Mouse (Mus musculus): ENCODE measurements around the gene N4bp2. TPM values are rescaled to one million over a fixed set of nuclear protein-coding genes. Genes with fewer than 3 reads are reported as not detected.
"Not testable (repeated sequence)": the region's sequence is repeated elsewhere in the genome, so short reads cannot be mapped to it uniquely, and the experiment has no call there.

N4bp2 gene
- polyA plus RNA-seq (2014; fragmentation: Nextera tagmentation; extraction: Ambion mirVana), result 40.1 and 43.1 TPM in 2 replicates

- under 1% methylated on average over 69 of the region's 80 CpGs for WGBS
Observed at GRCm38 (mm10) chr5:65763088-65763915, at the start of gene N4bp2. TSS of gene N4bp2 (plus strand) at chr5:65763521.

GRCm38 (mm10) chr5:65715084-65715483, 48.2 kb upstream of the N4bp2 start:
- Histone ChIP-seq H3K36me3 (ENCODE audit: control insufficient read depth, insufficient read depth, low read length) (no peaks in the 10 kb centered on the region), H3K9me3 (ENCODE audit: control insufficient read depth, low read length) (no peaks in the 10 kb centered on the region), H3K4me3 (ENCODE audit: low read depth, low read length) (no peak overlapping the region), H3K27me3 (ENCODE audit: control insufficient read depth, insufficient read depth, low read length) (no peaks in the 10 kb centered on the region), H3K4me2 (no peak overlapping the region), H3K4me1 (ENCODE audit: control insufficient read depth, insufficient read depth, low read length) (no peaks in the 10 kb centered on the region), H3K9ac (ENCODE audit: low read length) (no peak overlapping the region), H3K27ac (ENCODE audit: low read depth, low read length) (no peak overlapping the region)
- 86% methylated on average over 6 of the region's 6 CpGs for WGBS
- DNase-seq (ENCODE audit: low spot score, missing footprints), result peak; percentile 57
- no peak for ATAC-seq (ENCODE audit: low FRiP score)

More at GRCm38 (mm10) chr5:65763088-65763915, at the start of gene N4bp2:
- H3K9ac ChIP-seq (ENCODE audit: low read length), result peak within 1 kb of the TSS; percentile 98
- H3K36me3 ChIP-seq (ENCODE audit: control insufficient read depth, insufficient read depth, low read length), result no peaks in the 10 kb centered on the region
- no peaks in the 10 kb centered on the region for H3K9me3 ChIP-seq (ENCODE audit: control insufficient read depth, low read length)
- peak within 1 kb of the TSS; percentile 88 for H3K4me3 ChIP-seq (ENCODE audit: low read depth, low read length)
- DNase-seq (ENCODE audit: low spot score, missing footprints), result peak; percentile 98
- H3K27me3 ChIP-seq (ENCODE audit: control insufficient read depth, insufficient read depth, low read length), result no peaks in the 10 kb centered on the region
- peak; percentile 61 for ATAC-seq (ENCODE audit: low FRiP score)
- H3K4me1 ChIP-seq (ENCODE audit: control insufficient read depth, insufficient read depth, low read length), result peaks cover 8% of the 10 kb centered on the region
- H3K4me2 ChIP-seq, result peak within 1 kb of the TSS; percentile 89
- peak within 1 kb of the TSS; percentile 99 for H3K27ac ChIP-seq (ENCODE audit: low read depth, low read length)

GRCm38 (mm10) chr5:65717063-65717902, 46.0 kb upstream of the N4bp2 start:
- WGBS, result 84% methylated on average over 18 of the region's 18 CpGs
- ATAC-seq (ENCODE audit: low FRiP score), result no peak
- DNase-seq (ENCODE audit: low spot score, missing footprints), result peak; percentile 78
- Histone ChIP-seq H3K9ac (ENCODE audit: low read length) (no peak overlapping the region), H3K27me3 (ENCODE audit: control insufficient read depth, insufficient read depth, low read length) (no peaks in the 10 kb centered on the region), H3K36me3 (ENCODE audit: control insufficient read depth, insufficient read depth, low read length) (no peaks in the 10 kb centered on the region), H3K27ac (ENCODE audit: low read depth, low read length) (no peak overlapping the region), H3K4me2 (no peak overlapping the region), H3K4me1 (ENCODE audit: control insufficient read depth, insufficient read depth, low read length) (no peaks in the 10 kb centered on the region), H3K9me3 (ENCODE audit: control insufficient read depth, low read length) (no peaks in the 10 kb centered on the region), H3K4me3 (ENCODE audit: low read depth, low read length) (no peak overlapping the region)

- DNase-seq (ENCODE audit: low spot score, missing footprints), result peak; percentile 79
- H3K4me1 ChIP-seq (ENCODE audit: control insufficient read depth, insufficient read depth, low read length); H3K9me3 ChIP-seq (ENCODE audit: control insufficient read depth, low read length); H3K4me2 ChIP-seq; H3K4me3 ChIP-seq (ENCODE audit: low read depth, low read length); H3K27me3 ChIP-seq (ENCODE audit: control insufficient read depth, insufficient read depth, low read length); H3K27ac ChIP-seq (ENCODE audit: low read depth, low read length); ATAC-seq (ENCODE audit: low FRiP score); H3K36me3 ChIP-seq (ENCODE audit: control insufficient read depth, insufficient read depth, low read length); H3K9ac ChIP-seq (ENCODE audit: low read length): not testable (repeated sequence)
- 93% methylated on average over 8 of the region's 8 CpGs for WGBS
Observed at GRCm38 (mm10) chr5:65717903-65718211, 45.5 kb upstream of the N4bp2 start.

GRCm38 (mm10) chr5:65718368-65718767, 45.0 kb upstream of the N4bp2 start:
- no peaks in the 10 kb centered on the region for H3K27me3 ChIP-seq (ENCODE audit: control insufficient read depth, insufficient read depth, low read length)
- H3K36me3 ChIP-seq (ENCODE audit: control insufficient read depth, insufficient read depth, low read length), result no peaks in the 10 kb centered on the region
- DNase-seq (ENCODE audit: low spot score, missing footprints) (peak; percentile 33), ATAC-seq (ENCODE audit: low FRiP score) (no peak)
- no peaks in the 10 kb centered on the region for H3K9me3 ChIP-seq (ENCODE audit: control insufficient read depth, low read length)
- H3K4me3 ChIP-seq (ENCODE audit: low read depth, low read length), result no peak overlapping the region
- H3K4me2 ChIP-seq, result no peak overlapping the region
- 28% methylated on average over 3 of the region's 3 CpGs for WGBS
- no peak overlapping the region for H3K9ac ChIP-seq (ENCODE audit: low read length)
- H3K4me1 ChIP-seq (ENCODE audit: control insufficient read depth, insufficient read depth, low read length), result no peaks in the 10 kb centered on the region
- H3K27ac ChIP-seq (ENCODE audit: low read depth, low read length), result no peak overlapping the region

- peak overlapping the region; percentile 57 for H3K4me2 ChIP-seq
- H3K27ac ChIP-seq (ENCODE audit: low read depth, low read length), result no peak overlapping the region; the same call in 1 of the 2 replicates
- no peaks in the 10 kb centered on the region for H3K27me3 ChIP-seq (ENCODE audit: control insufficient read depth, insufficient read depth, low read length)
- peak; percentile 80 for ATAC-seq (ENCODE audit: low FRiP score)
- no peaks in the 10 kb centered on the region for H3K36me3 ChIP-seq (ENCODE audit: control insufficient read depth, insufficient read depth, low read length)
- peak overlapping the region; percentile 54 for H3K9ac ChIP-seq (ENCODE audit: low read length)
- H3K4me1 ChIP-seq (ENCODE audit: control insufficient read depth, insufficient read depth, low read length), result no peaks in the 10 kb centered on the region
- H3K4me3 ChIP-seq (ENCODE audit: low read depth, low read length), result peak overlapping the region; percentile 32
- DNase-seq (ENCODE audit: low spot score, missing footprints), result peak; percentile 90
- WGBS, result 2% methylated on average over 23 of the region's 23 CpGs
- H3K9me3 ChIP-seq (ENCODE audit: control insufficient read depth, low read length), result no peaks in the 10 kb centered on the region
Observed at GRCm38 (mm10) chr5:65724311-65725054, 38.8 kb upstream of the N4bp2 start.

GRCm38 (mm10) chr5:65731173-65732007, 31.9 kb upstream of the N4bp2 start:
- Histone ChIP-seq H3K9me3 (ENCODE audit: control insufficient read depth, low read length) (no peaks in the 10 kb centered on the region), H3K9ac (ENCODE audit: low read length) (no peak overlapping the region), H3K4me2 (no peak overlapping the region), H3K4me3 (ENCODE audit: low read depth, low read length) (no peak overlapping the region), H3K27ac (ENCODE audit: low read depth, low read length) (no peak overlapping the region), H3K27me3 (ENCODE audit: control insufficient read depth, insufficient read depth, low read length) (no peaks in the 10 kb centered on the region), H3K4me1 (ENCODE audit: control insufficient read depth, insufficient read depth, low read length) (no peaks in the 10 kb centered on the region), H3K36me3 (ENCODE audit: control insufficient read depth, insufficient read depth, low read length) (no peaks in the 10 kb centered on the region)
- DNase-seq (ENCODE audit: low spot score, missing footprints), result no peak
- ATAC-seq (ENCODE audit: low FRiP score), result no peak
- 47% methylated on average over 9 of the region's 9 CpGs for WGBS

GRCm38 (mm10) chr5:65735601-65736000, 27.7 kb upstream of the N4bp2 start:
- Histone ChIP-seq H3K4me3 (ENCODE audit: low read depth, low read length) (no peak overlapping the region), H3K4me2 (no peak overlapping the region), H3K36me3 (ENCODE audit: control insufficient read depth, insufficient read depth, low read length) (no peaks in the 10 kb centered on the region), H3K27ac (ENCODE audit: low read depth, low read length) (no peak overlapping the region), H3K9ac (ENCODE audit: low read length) (no peak overlapping the region), H3K4me1 (ENCODE audit: control insufficient read depth, insufficient read depth, low read length) (no peaks in the 10 kb centered on the region), H3K9me3 (ENCODE audit: control insufficient read depth, low read length) (no peaks in the 10 kb centered on the region), H3K27me3 (ENCODE audit: control insufficient read depth, insufficient read depth, low read length) (no peaks in the 10 kb centered on the region)
- 92% methylated on average over 2 of the region's 2 CpGs for WGBS
- no peak for DNase-seq (ENCODE audit: low spot score, missing footprints)
- ATAC-seq (ENCODE audit: low FRiP score), result no peak
